In the genomic region with DNA sequence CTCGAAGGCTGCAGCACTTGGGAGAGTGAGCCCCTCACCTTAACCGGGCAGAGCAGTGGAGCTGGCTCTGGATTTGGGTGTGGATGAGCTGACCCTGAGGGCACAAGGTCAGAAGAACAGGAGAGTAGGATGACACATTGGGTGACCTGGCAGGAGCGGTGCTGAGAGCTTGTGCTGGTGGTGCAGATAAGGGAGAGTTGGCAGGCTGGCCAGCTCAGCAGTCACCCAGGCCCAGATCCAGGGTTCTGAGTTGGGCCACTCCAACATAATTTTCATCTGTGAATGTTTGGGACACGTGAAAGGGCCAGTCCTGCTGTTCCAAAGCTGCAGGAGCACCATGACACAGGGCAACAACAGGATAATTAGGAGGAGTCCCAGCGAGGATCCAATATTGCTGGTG, we compare ENCODE assay signal across 20 mouse cellular contexts. TPM values are rescaled to one million over a fixed set of nuclear protein-coding genes. Genes with fewer than 3 reads are reported as not detected.
"Had no signal": no experiment of that assay in that cellular context is flagged by ENCODE, and none has a peak within 500 bp of the region (broad histone marks: within the 10 kb centered on the region; RNA-seq: fewer than 3 reads in every experiment).

No protein-coding gene starts in this region.

- H3K4me3 ChIP-seq: kidney, embryonic 15.5 days; limb, embryonic 12.5 days; limb, embryonic 15.5 days; liver, embryonic 13.5 days; megakaryocyte, embryonic 14.5 days; midbrain, embryonic 10.5 days; midbrain, embryonic 13.5 days; myocyte; neural tube, embryonic 13.5 days; stomach, embryonic 15.5 days had no signal

- H3K27ac ChIP-seq: kidney, embryonic 15.5 days; limb, embryonic 12.5 days; limb, embryonic 15.5 days; liver, embryonic 13.5 days; midbrain, embryonic 10.5 days; midbrain, embryonic 13.5 days; neural tube, embryonic 13.5 days; stomach, embryonic 15.5 days had no signal

- H3K9ac ChIP-seq: kidney, embryonic 15.5 days; limb, embryonic 12.5 days; limb, embryonic 15.5 days; liver, embryonic 13.5 days; midbrain, embryonic 13.5 days; neural tube, embryonic 13.5 days; stomach, embryonic 15.5 days had no signal

- H3K27me3 ChIP-seq: kidney, embryonic 15.5 days; limb, embryonic 12.5 days; limb, embryonic 15.5 days; liver, embryonic 13.5 days; midbrain, embryonic 13.5 days; neural tube, embryonic 13.5 days; stomach, embryonic 15.5 days had no signal

- H3K4me1 ChIP-seq: kidney, embryonic 15.5 days; limb, embryonic 12.5 days; limb, embryonic 15.5 days; liver, embryonic 13.5 days; midbrain, embryonic 10.5 days; midbrain, embryonic 13.5 days; neural tube, embryonic 13.5 days; stomach, embryonic 15.5 days had no signal

- H3K4me2 ChIP-seq: kidney, embryonic 15.5 days; limb, embryonic 12.5 days; limb, embryonic 15.5 days; liver, embryonic 13.5 days; midbrain, embryonic 13.5 days; neural tube, embryonic 13.5 days; stomach, embryonic 15.5 days had no signal

- H3K36me3 ChIP-seq: kidney, embryonic 15.5 days; limb, embryonic 12.5 days; limb, embryonic 15.5 days; liver, embryonic 13.5 days; midbrain, embryonic 10.5 days; midbrain, embryonic 13.5 days; neural tube, embryonic 13.5 days; stomach, embryonic 15.5 days had no signal

- H3K9me3 ChIP-seq: kidney, embryonic 15.5 days; limb, embryonic 12.5 days; limb, embryonic 15.5 days; liver, embryonic 13.5 days; megakaryocyte, embryonic 14.5 days; midbrain, embryonic 10.5 days; midbrain, embryonic 13.5 days; neural tube, embryonic 13.5 days; stomach, embryonic 15.5 days had no signal

- ATAC-seq: midbrain, embryonic 13.5 days; midbrain, embryonic 16.5 days had no signal

- DNase-seq: kidney, postnatal 10 days; kidney, postnatal 36 days; left cerebral cortex, postnatal 4 days; liver, embryonic 13.5 days; lung, adult 2 months; retina, postnatal 1 day; right cerebral cortex, postnatal 25 days; spleen, adult 18-20 months; thymus, postnatal 25 days had no signal

RNA-seq across cellular contexts. Expression of gene Hsd11b1, which starts 52.5 kb away (rescaled TPM):
- polyA plus RNA-seq: midbrain, embryonic 13.5 days; neural tube, embryonic 13.5 days had no signal

RNA-seq across cellular contexts. Expression of gene Irf6, which starts 58.5 kb away (rescaled TPM):
- total RNA-seq: monocyte, adult 5-6 weeks had no signal
